Mouse (Mus musculus) neutrophil, adult 65 days (primary cell): Measurements from ENCODE around the gene Kcnj11. TPM values are rescaled to one million over a fixed set of nuclear protein-coding genes. Genes with fewer than 3 reads are reported as not detected.

Experiments used
- total RNA-seq: library from RNA; stranded (reverse); gene quantifications from 2 replicates; pipeline ENCODE4 v1.2.4, GENCODE M21; 2023

Kcnj11 gene
- not detected in 2 replicates for total RNA-seq

GRCm38 (mm10) chr7:46100563-46100962 lies at the start of gene Kcnj11:
Kcnj11 (minus strand) TSS chr7:46100764.

Other genes with a start within 250 kb of the Kcnj11 start
- gene Kdelr1, start 228.0 kb downstream of the Kcnj11 start, total RNA-seq, result 58.9 and 60.5 TPM in 2 replicates
- gene Grin2d, start 222.4 kb downstream of the Kcnj11 start, total RNA-seq, result 0.16 and 0.25 TPM in 2 replicates
- 0.95 TPM in 1 of 2 replicates, not detected in the other for gene Syngr4, start 204.1 kb downstream of the Kcnj11 start, total RNA-seq
- 3.5 and 5.3 TPM in 2 replicates for gene Tmem143, start 203.8 kb downstream of the Kcnj11 start, total RNA-seq
- gene Emp3, start 179.4 kb downstream of the Kcnj11 start, total RNA-seq, result 328 and 386 TPM in 2 replicates
- gene Ccdc114, start 176.7 kb downstream of the Kcnj11 start, total RNA-seq, result 4.0 and 7.0 TPM in 2 replicates
- gene Abcc6, start 70.5 kb downstream of the Kcnj11 start, total RNA-seq, result not detected in 2 replicates
- gene Nomo1, start 67.1 kb downstream of the Kcnj11 start, total RNA-seq, result 22.6 and 29.8 TPM in 2 replicates
- gene Abcc8, start 79.3 kb upstream of the Kcnj11 start, total RNA-seq, result 0.16 and 0.73 TPM in 2 replicates
- gene Ush1c, start 137.7 kb upstream of the Kcnj11 start, total RNA-seq, result 0.51 TPM in 1 of 2 replicates, not detected in the other
- gene Otog, start 140.2 kb upstream of the Kcnj11 start, total RNA-seq, result 0.77 and 1.1 TPM in 2 replicates